ENCODE assay signal across 22 mouse cellular contexts in the genomic region with DNA sequence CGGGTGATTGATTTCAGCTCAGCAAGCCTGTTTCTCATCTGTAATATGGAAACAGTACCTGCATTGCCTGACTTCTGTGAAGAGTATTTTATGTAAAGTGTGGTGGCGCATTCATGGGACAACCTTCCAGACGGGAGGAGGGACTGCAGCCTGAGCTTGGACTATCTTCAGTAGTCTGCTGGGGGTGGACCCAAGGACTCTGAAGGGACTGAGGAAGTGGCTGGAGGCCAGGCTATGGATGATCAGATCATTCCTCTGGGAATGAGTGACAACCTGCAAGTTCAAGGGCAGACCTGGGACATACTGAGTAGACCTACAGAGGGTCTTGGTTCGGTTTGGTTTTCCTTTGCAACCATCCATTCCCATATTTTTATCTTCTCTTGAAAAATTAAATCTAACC. TPM values are rescaled to one million over a fixed set of nuclear protein-coding genes. Genes with fewer than 3 reads are reported as not detected.
DNase-seq lines count a peak whose midpoint lies in the region; ATAC-seq and TF ChIP-seq lines count a peak whose summit lies in the region.
"Had no signal": no experiment of that assay in that cellular context is flagged by ENCODE, and none has a peak within 500 bp of the region (broad histone marks: within the 10 kb centered on the region; RNA-seq: fewer than 3 reads in every experiment).

No protein-coding gene starts in this region.

- DNase-seq in kidney, adult 2 months = peak; percentile 68
- peak; percentile 30 for DNase-seq in kidney, postnatal 10 days
- DNase-seq in kidney, postnatal 14 days = no peak
- peak; percentile 49 to 67 for DNase-seq in kidney, postnatal 36 days
- DNase-seq: adrenal gland, adult 2 months; adrenal gland, postnatal 10 days; adrenal gland, postnatal 25 days; cerebellum, adult 11 months; cerebellum, adult 18-20 months; cerebellum, adult 8-10 months; cerebellum, adult 9-11 months; cerebellum, postnatal 14 days; cerebellum, postnatal 36 days; embryo, embryonic 11 days had no signal

- no peak overlapping the region for H3K4me2 ChIP-seq in kidney, embryonic 16.5 days (replicated peaks; ENCODE audit: low read depth, low read length)
- H3K4me2 ChIP-seq in kidney, embryonic 14.5 days (replicated peaks; ENCODE audit: low read depth, low read length) = no peak overlapping the region
- H3K4me2 ChIP-seq: embryonic facial prominence, embryonic 13.5 days; embryonic facial prominence, embryonic 15.5 days; forebrain, embryonic 12.5 days had no signal

- H3K9me3 ChIP-seq in kidney, embryonic 16.5 days (ENCODE audit: low read length) = no peaks in the 10 kb centered on the region
- no peaks in the 10 kb centered on the region for H3K9me3 ChIP-seq in kidney, embryonic 14.5 days (ENCODE audit: control insufficient read depth, low read length)
- H3K9me3 ChIP-seq: embryonic facial prominence, embryonic 13.5 days; embryonic facial prominence, embryonic 15.5 days; forebrain, embryonic 10.5 days; forebrain, embryonic 12.5 days had no signal

- no peak overlapping the region for H3K4me3 ChIP-seq in kidney, adult 2 months (ENCODE audit: insufficient read depth, low read depth, low read length)
- no peak overlapping the region for H3K4me3 ChIP-seq in kidney, embryonic 16.5 days (ENCODE audit: low read length)
- H3K4me3 ChIP-seq in kidney, embryonic 14.5 days (ENCODE audit: low read length) = no peak overlapping the region
- H3K4me3 ChIP-seq: embryonic facial prominence, embryonic 13.5 days; embryonic facial prominence, embryonic 15.5 days; erythroblast, embryonic 14.5 days; forebrain, embryonic 10.5 days; forebrain, embryonic 12.5 days had no signal

- no peak for ATAC-seq in kidney, embryonic 16.5 days (ENCODE audit: low FRiP score, low TSS enrichment)
- no peak for ATAC-seq in kidney, embryonic 14.5 days (ENCODE audit: low FRiP score, low TSS enrichment)
- ATAC-seq: forebrain, embryonic 14.5 days had no signal

- 60% methylated on average over 4 of the region's 4 CpGs for WGBS in kidney, adult 2 months
- 83% methylated on average over 4 of the region's 4 CpGs for WGBS in kidney, embryonic 16.5 days
- WGBS in kidney, embryonic 14.5 days = 88% methylated on average over 4 of the region's 4 CpGs

- no peak overlapping the region for H3K27ac ChIP-seq in kidney, adult 2 months (ENCODE audit: insufficient read depth, low read depth, low read length)
- H3K27ac ChIP-seq in kidney, embryonic 16.5 days (ENCODE audit: low read length) = no peak overlapping the region
- no peak overlapping the region for H3K27ac ChIP-seq in kidney, embryonic 14.5 days (ENCODE audit: low read depth, low read length)
- H3K27ac ChIP-seq: embryonic facial prominence, embryonic 13.5 days; embryonic facial prominence, embryonic 15.5 days; forebrain, embryonic 10.5 days; forebrain, embryonic 12.5 days had no signal

- no peaks in the 10 kb centered on the region for H3K36me3 ChIP-seq in kidney, adult 2 months (ENCODE audit: control insufficient read depth, insufficient read depth, low read length)
- no peaks in the 10 kb centered on the region for H3K36me3 ChIP-seq in kidney, embryonic 16.5 days (ENCODE audit: insufficient read depth, low read length)
- no peaks in the 10 kb centered on the region for H3K36me3 ChIP-seq in kidney, embryonic 14.5 days (ENCODE audit: control insufficient read depth, insufficient read depth, low read length)
- H3K36me3 ChIP-seq: embryonic facial prominence, embryonic 15.5 days; forebrain, embryonic 10.5 days; forebrain, embryonic 12.5 days had no signal

- no peak for TF ChIP-seq CTCF in kidney, adult 2 months (conservative IDR thresholded peaks at IDR 0.05; ENCODE audit: insufficient read depth, insufficient read length, low read depth, low read length)

- TF ChIP-seq POLR2A in kidney, adult 2 months (IDR thresholded peaks at IDR 0.05; ENCODE audit: low read depth, low read length) = no peak

- H3K9ac ChIP-seq in kidney, embryonic 16.5 days (replicated peaks; ENCODE audit: low read length) = no peak overlapping the region
- H3K9ac ChIP-seq in kidney, embryonic 14.5 days (ENCODE audit: low read depth, low read length) = no peak overlapping the region
- H3K9ac ChIP-seq: embryonic facial prominence, embryonic 13.5 days; embryonic facial prominence, embryonic 15.5 days; forebrain, embryonic 12.5 days had no signal

- no peaks in the 10 kb centered on the region for H3K27me3 ChIP-seq in kidney, adult 2 months (replicated peaks; ENCODE audit: control insufficient read depth, insufficient read depth, low read length)
- no peaks in the 10 kb centered on the region for H3K27me3 ChIP-seq in kidney, embryonic 16.5 days (ENCODE audit: insufficient read depth, low read length)
- H3K27me3 ChIP-seq in kidney, embryonic 14.5 days (ENCODE audit: control insufficient read depth, insufficient read depth, low read length) = no peaks in the 10 kb centered on the region
- H3K27me3 ChIP-seq: embryonic facial prominence, embryonic 13.5 days; embryonic facial prominence, embryonic 15.5 days; forebrain, embryonic 12.5 days had no signal

- H3K4me1 ChIP-seq in kidney, adult 2 months (ENCODE audit: control insufficient read depth, insufficient read depth, low read length) = no peaks in the 10 kb centered on the region; the same call in 1 of the 2 replicates
- no peaks in the 10 kb centered on the region for H3K4me1 ChIP-seq in kidney, embryonic 16.5 days (ENCODE audit: insufficient read depth, low read length)
- no peaks in the 10 kb centered on the region for H3K4me1 ChIP-seq in kidney, embryonic 14.5 days (ENCODE audit: control insufficient read depth, insufficient read depth, low read length)

RNA-seq across cellular contexts. Expression of a gene that starts 4.8 kb away (rescaled TPM):
- polyA plus RNA-seq in kidney, adult 2 months (2012; rRNA removed) = 124 and 126 TPM in 2 replicates
- 28.2 and 28.4 TPM in 2 replicates for polyA plus RNA-seq in kidney, embryonic 16.5 days (2015; fragmentation: Nextera tagmentation; extraction: Ambion mirVana)
- polyA plus RNA-seq in kidney, embryonic 14.5 days (2014; fragmentation: Nextera tagmentation; extraction: Ambion mirVana) = 17.1 and 24.0 TPM in 2 replicates
